Comparison of ENCODE assay signal across 15 mouse cellular contexts in the genomic region with DNA sequence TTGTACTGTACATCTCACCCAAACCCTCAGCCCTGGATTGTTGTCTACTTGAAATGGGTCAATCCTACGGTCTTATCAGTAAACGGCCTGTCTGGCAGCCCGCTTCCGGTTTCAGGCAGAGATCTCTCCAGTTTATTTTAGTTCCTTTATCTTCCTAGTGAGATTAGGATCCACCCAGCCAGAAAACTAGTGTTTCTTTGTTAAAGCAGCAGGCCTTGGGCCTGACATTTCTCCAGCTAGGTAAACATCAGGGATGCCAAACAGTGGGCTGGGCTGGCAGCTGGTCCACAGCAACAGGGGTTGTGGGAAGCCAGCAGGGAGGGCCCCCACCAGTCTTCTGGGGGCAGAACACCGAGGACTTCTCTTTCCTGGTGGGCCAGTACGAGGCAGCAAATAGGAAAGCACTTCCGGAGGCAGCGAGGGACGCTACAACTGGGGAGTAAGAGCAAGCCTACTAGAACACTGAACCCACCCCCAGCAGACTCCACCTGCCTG. TPM values are rescaled to one million over a fixed set of nuclear protein-coding genes. Genes with fewer than 3 reads are reported as not detected.
DNase-seq lines count a peak whose midpoint lies in the region; ATAC-seq and TF ChIP-seq lines count a peak whose summit lies in the region.
"Had no signal": no experiment of that assay in that cellular context is flagged by ENCODE, and none has a peak within 500 bp of the region (broad histone marks: within the 10 kb centered on the region; RNA-seq: fewer than 3 reads in every experiment).

No protein-coding gene starts in this region.

- peak; percentile 23 to 32 for DNase-seq in lung, postnatal 4 days
- DNase-seq in lung, adult 2 months = no peak
- no peak for DNase-seq in liver, embryonic 11.5 days (ENCODE audit: low spot score)
- DNase-seq in cerebellum, postnatal 25 days = no peak
- no peak for DNase-seq in adrenal gland, adult 8-10 months
- DNase-seq: adrenal gland, adult 2 months; cerebellum, adult 11 months; kidney, adult 8-10 months; thymus, adult 18-20 months had no signal

- no peaks in the 10 kb centered on the region for H3K27me3 ChIP-seq in embryonic facial prominence, embryonic 13.5 days
- H3K27me3 ChIP-seq in liver, embryonic 11.5 days (replicated peaks; ENCODE audit: control insufficient read depth, insufficient read depth, low read length) = no peaks in the 10 kb centered on the region
- no peaks in the 10 kb centered on the region for H3K27me3 ChIP-seq in stomach, embryonic 15.5 days (replicated peaks)
- H3K27me3 ChIP-seq: lung, embryonic 15.5 days had no signal

- H3K4me2 ChIP-seq in embryonic facial prominence, embryonic 13.5 days = no peak overlapping the region
- H3K4me2 ChIP-seq in liver, embryonic 11.5 days = peak overlapping the region; percentile 49
- H3K4me2 ChIP-seq in stomach, embryonic 15.5 days = peak overlapping the region; percentile 8; the same call in 1 of the 2 replicates
- H3K4me2 ChIP-seq: lung, embryonic 15.5 days had no signal

- peaks cover 6% of the 10 kb centered on the region; the same call in 1 of the 2 replicates for H3K9me3 ChIP-seq in embryonic facial prominence, embryonic 13.5 days
- H3K9me3 ChIP-seq in liver, embryonic 11.5 days (ENCODE audit: control insufficient read depth, low read length) = no peaks in the 10 kb centered on the region; the same call in 1 of the 2 replicates
- no peaks in the 10 kb centered on the region for H3K9me3 ChIP-seq in stomach, embryonic 15.5 days
- H3K9me3 ChIP-seq: lung, embryonic 15.5 days had no signal

- H3K9ac ChIP-seq in embryonic facial prominence, embryonic 13.5 days = 0 out of 2 replicates have a peak overlapping the region, but pooled peaks have one; percentile 40
- 0 out of 2 replicates have a peak overlapping the region, but pooled peaks have one; percentile 23 for H3K9ac ChIP-seq in liver, embryonic 11.5 days (ENCODE audit: low read depth, low read length)
- H3K9ac ChIP-seq in stomach, embryonic 15.5 days = no peak overlapping the region
- H3K9ac ChIP-seq: lung, embryonic 15.5 days had no signal

- WGBS in lung, adult 2 months = 28% methylated on average over 9 of the region's 9 CpGs
- WGBS in embryonic facial prominence, embryonic 13.5 days = 80% methylated on average over 9 of the region's 9 CpGs
- 13% methylated on average over 9 of the region's 9 CpGs for WGBS in liver, embryonic 11.5 days
- 51% methylated on average over 9 of the region's 9 CpGs for WGBS in stomach, embryonic 15.5 days

- ATAC-seq in embryonic facial prominence, embryonic 13.5 days (ENCODE audit: insufficient number of reproducible peaks, insufficient read depth, low FRiP score, low TSS enrichment, low read depth) = no peak
- ATAC-seq in liver, embryonic 11.5 days (replicated peaks; ENCODE audit: low FRiP score) = peak; percentile 41; the same call in 1 of the 2 replicates
- no peak for ATAC-seq in stomach, embryonic 15.5 days (ENCODE audit: insufficient read depth, low FRiP score, low read depth)

- peaks cover 20% of the 10 kb centered on the region for H3K4me1 ChIP-seq in lung, adult 2 months (ENCODE audit: control insufficient read depth, insufficient read depth, low read length)
- H3K4me1 ChIP-seq in embryonic facial prominence, embryonic 13.5 days = peaks cover 8% of the 10 kb centered on the region
- peaks cover 12% of the 10 kb centered on the region for H3K4me1 ChIP-seq in liver, embryonic 11.5 days (replicated peaks; ENCODE audit: control insufficient read depth, insufficient read depth, low read length)
- peaks cover 3% of the 10 kb centered on the region; the same call in 1 of the 2 replicates for H3K4me1 ChIP-seq in stomach, embryonic 15.5 days

- no peak overlapping the region for H3K27ac ChIP-seq in embryonic facial prominence, embryonic 13.5 days
- H3K27ac ChIP-seq in liver, embryonic 11.5 days (ENCODE audit: low read depth, low read length) = peak overlapping the region; percentile 71
- H3K27ac ChIP-seq in stomach, embryonic 15.5 days = no peak overlapping the region

- TF ChIP-seq CTCF in lung, adult 2 months (IDR thresholded peaks at IDR 0.05; ENCODE audit: insufficient read depth, low read length) = no peak

- H3K4me3 ChIP-seq in lung, adult 2 months (replicated peaks; ENCODE audit: extremely low read depth, low read depth, low read length) = no peak overlapping the region
- H3K4me3 ChIP-seq in embryonic facial prominence, embryonic 13.5 days = no peak overlapping the region
- H3K4me3 ChIP-seq in liver, embryonic 11.5 days (ENCODE audit: low read depth, low read length) = no peak overlapping the region
- no peak overlapping the region for H3K4me3 ChIP-seq in stomach, embryonic 15.5 days (replicated peaks)
- H3K4me3 ChIP-seq: lung, embryonic 15.5 days had no signal

- TF ChIP-seq POLR2A in lung, adult 2 months (IDR thresholded peaks at IDR 0.05; ENCODE audit: borderline replicate concordance, extremely low read depth, low read depth, low read length) = no peak

- H3K36me3 ChIP-seq in embryonic facial prominence, embryonic 13.5 days = no peaks in the 10 kb centered on the region
- no peaks in the 10 kb centered on the region for H3K36me3 ChIP-seq in liver, embryonic 11.5 days (ENCODE audit: control insufficient read depth, insufficient read depth, low read length)
- H3K36me3 ChIP-seq in stomach, embryonic 15.5 days = no peaks in the 10 kb centered on the region
- H3K36me3 ChIP-seq: lung, embryonic 15.5 days had no signal

RNA-seq across cellular contexts. Expression of a gene that starts 10.4 kb away (rescaled TPM):
- polyA plus RNA-seq in lung, adult 2 months (2012; rRNA removed) = not detected in 2 replicates
- polyA plus RNA-seq in embryonic facial prominence, embryonic 13.5 days (2015; fragmentation: Nextera tagmentation; extraction: Ambion mirVana) = not detected in 2 replicates
- not detected in 2 replicates for polyA plus RNA-seq in liver, embryonic 11.5 days (2014; fragmentation: Nextera tagmentation; extraction: Ambion mirVana)
- polyA plus RNA-seq in stomach, embryonic 15.5 days (2015; fragmentation: Nextera tagmentation; extraction: Ambion mirVana) = 0.19 TPM in 1 of 2 replicates, not detected in the other
- total RNA-seq in adrenal gland, adult 8-10 months (2022) = not detected
- total RNA-seq: adrenal gland, adult 2 months; ES-E14; heart, postnatal 36 days had no signal
- polyA plus RNA-seq: adrenal gland, adult 2 months; embryonic facial prominence, embryonic 11.5 days had no signal

RNA-seq across cellular contexts. Expression of a gene that starts 31.9 kb away (rescaled TPM):
- 74.0 and 101 TPM in 2 replicates for polyA plus RNA-seq in lung, adult 2 months (2012; rRNA removed)
- polyA plus RNA-seq in embryonic facial prominence, embryonic 13.5 days (2015; fragmentation: Nextera tagmentation; extraction: Ambion mirVana) = 339 and 403 TPM in 2 replicates
- 114 and 123 TPM in 2 replicates for polyA plus RNA-seq in liver, embryonic 11.5 days (2014; fragmentation: Nextera tagmentation; extraction: Ambion mirVana)
- polyA plus RNA-seq in stomach, embryonic 15.5 days (2015; fragmentation: Nextera tagmentation; extraction: Ambion mirVana) = 186 and 196 TPM in 2 replicates
- 10 to 100 TPM; 37.7 to 96.3 (median 62.2) TPM for total RNA-seq in adrenal gland, adult 8-10 months (2022)

RNA-seq across cellular contexts. Expression of a gene that starts 53.1 kb away (rescaled TPM):
- 11.2 and 14.9 TPM in 2 replicates for polyA plus RNA-seq in lung, adult 2 months (2012; rRNA removed)
- 7.8 and 8.6 TPM in 2 replicates for polyA plus RNA-seq in embryonic facial prominence, embryonic 13.5 days (2015; fragmentation: Nextera tagmentation; extraction: Ambion mirVana)
- polyA plus RNA-seq in liver, embryonic 11.5 days (2014; fragmentation: Nextera tagmentation; extraction: Ambion mirVana) = 4.9 TPM in 2 replicates
- 4.5 and 5.0 TPM in 2 replicates for polyA plus RNA-seq in stomach, embryonic 15.5 days (2015; fragmentation: Nextera tagmentation; extraction: Ambion mirVana)
- total RNA-seq in adrenal gland, adult 8-10 months (2022) = 10 to 100 TPM; 62.4 to 91.7 (median 77.9) TPM

Comparison
In these comparisons a context has a peak if more than half of its experiments do, and no peak if none do; other contexts are left out.
1. DNase-seq: peak in lung, postnatal 4 days (2 of 2); none in lung, adult 2 months (single experiment), liver, embryonic 11.5 days (single experiment), cerebellum, postnatal 25 days (0 of 2) and adrenal gland, adult 8-10 months (single experiment).